Mouse (Mus musculus): ENCODE data around the gene Ndst2.

Gene Ndst2

DNA sequence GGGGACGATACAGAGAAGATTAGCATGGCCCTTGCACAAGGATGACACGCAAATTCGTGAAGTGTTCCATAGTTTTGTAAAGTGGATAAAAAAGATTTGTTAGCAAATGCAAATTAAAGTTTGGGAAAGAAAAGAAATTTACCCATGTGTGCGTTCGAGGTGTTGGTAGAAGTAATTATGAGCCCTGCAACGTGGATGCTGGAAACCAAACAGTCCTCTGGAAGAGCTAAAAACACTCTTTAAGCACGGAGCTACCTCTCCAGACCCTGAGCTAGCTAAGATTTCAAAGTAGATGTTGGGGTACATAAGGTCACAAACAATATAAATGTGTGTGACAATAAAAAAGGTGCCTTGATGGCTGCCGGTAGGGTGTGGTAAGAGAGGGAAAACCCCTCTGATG, 32.8 kb downstream of the Ndst2 start:
- no peak for DNase-seq (ENCODE audit: low spot score in 2 of 2)

- DNase-seq (ENCODE audit: low spot score in 2 of 2), result no peak
These were observed 34.0 kb downstream of the Ndst2 start for GRCm38 (mm10) chr14:20700362-20700761.

DNA sequence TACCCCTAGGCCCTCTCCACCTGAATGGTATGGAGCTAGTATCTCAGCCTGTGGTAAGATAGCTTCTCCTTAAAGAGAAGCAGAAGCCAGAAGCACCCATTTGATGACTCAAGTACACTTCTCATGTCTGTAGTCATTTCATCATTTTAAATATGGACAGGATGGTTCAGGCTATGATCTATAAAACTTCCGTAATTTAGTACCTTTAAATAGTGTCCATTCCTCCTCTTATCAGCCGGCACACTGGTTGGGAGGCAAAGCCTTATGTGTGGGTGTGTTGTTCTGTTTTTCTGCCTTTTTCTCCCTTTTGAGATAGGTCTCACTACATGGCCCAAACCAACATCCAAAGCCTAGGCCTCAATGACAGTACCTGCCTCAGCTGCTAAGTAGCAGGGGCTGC, 35.8 kb downstream of the Ndst2 start:
- DNase-seq (ENCODE audit: low spot score in 2 of 2), result no peak

DNA sequence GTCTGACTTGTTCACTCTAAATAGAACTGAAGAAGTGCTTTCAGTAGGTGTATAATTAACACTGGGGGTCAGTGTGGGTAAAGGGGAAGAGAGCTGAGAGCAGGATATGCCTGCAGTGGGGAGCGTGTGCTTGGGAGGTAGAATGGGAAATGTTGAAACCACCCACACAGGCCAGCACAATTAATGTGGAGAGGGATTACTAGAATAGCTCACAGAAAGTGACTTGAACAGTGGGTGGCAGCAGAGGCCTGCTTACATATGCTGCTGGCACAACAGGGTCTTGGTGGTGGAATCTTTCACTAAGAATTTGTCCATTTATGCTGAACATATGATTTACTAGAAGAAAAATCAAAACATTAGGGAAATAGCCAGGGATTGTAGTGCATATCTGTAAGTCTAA, 37.4 kb downstream of the Ndst2 start:
- DNase-seq (ENCODE audit: low spot score in 2 of 2), result peak; percentile 38 to 48

DNA sequence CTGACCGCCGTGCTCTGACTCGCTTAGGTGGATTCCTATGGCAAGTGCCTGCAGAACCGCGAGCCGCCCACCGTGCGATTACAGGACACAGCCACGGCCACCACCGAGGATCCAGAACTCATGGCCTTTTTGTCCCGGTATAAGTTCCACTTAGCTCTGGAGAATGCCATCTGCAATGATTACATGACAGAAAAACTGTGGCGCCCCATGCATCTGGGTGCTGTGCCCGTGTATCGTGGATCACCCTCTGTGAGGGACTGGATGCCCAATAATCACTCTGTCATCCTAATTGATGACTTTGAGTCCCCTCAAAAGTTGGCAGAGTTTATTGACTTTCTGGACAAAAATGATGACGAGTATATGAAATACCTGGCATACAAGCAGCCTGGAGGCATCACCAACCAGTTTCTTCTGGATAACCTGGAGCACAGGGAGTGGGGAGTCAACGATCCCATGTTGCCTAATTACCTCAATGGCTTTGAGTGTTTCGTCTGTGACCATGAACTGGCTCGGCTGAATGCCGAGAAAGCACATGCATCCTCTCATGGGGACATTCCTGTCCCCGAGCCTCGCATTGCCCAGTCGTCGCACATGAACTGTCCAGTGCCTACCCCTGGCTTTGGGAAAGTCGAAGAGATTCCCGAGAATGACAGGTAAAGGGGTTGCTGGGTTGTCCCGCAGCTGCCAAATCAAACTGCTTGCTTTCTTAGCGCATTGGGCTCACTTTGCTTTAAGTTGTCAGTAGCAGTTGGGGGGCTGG, 38.4 kb downstream of the Ndst2 start:
- no peak for DNase-seq (ENCODE audit: low spot score in 2 of 2)

- DNase-seq (ENCODE audit: low spot score in 2 of 2), result peak; percentile 82 to 86
These were observed 39.2 kb downstream of the Ndst2 start, which contains the start of gene Fut11 for GRCm38 (mm10) chr14:20694884-20695760. TSS of gene Fut11 (plus strand) at chr14:20694968.

GRCm38 (mm10) chr14:20694185-20694883, 40.0 kb downstream of the Ndst2 start:
- DNase-seq (ENCODE audit: low spot score in 2 of 2), result peak in 1 of 2 experiments; percentile 14

GRCm38 (mm10) chr14:20693589-20694101, 40.7 kb downstream of the Ndst2 start:
- DNase-seq (ENCODE audit: low spot score in 2 of 2), result no peak

GRCm38 (mm10) chr14:20691772-20692171, 42.6 kb downstream of the Ndst2 start:
- no peak for DNase-seq (ENCODE audit: low spot score in 2 of 2)

- DNase-seq (ENCODE audit: low spot score in 2 of 2), result peak; percentile 25 to 46
These were observed 45.4 kb downstream of the Ndst2 start for GRCm38 (mm10) chr14:20689009-20689408.

DNA sequence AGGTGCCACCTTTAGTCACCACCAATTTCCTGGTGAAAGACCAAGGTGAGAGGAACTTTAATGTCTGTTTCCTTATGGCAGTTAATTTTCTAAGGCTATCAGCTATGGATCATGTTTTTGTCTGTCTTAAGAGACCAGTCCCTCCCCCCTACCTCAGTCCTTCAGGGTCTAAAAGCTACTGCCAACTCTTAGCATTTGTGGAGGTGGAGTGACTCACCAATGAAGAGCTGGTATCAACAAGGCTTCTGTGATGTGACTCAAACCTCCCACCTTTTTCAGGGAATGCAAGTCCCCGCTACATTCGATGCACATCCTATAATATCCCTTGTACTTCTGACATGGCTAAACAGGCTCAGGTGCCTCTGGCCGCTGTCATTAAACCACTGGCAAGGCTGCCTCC, 47.8 kb downstream of the Ndst2 start:
- no peak for DNase-seq (ENCODE audit: low spot score in 2 of 2)

GRCm38 (mm10) chr14:20682498-20682897, 51.9 kb downstream of the Ndst2 start:
- DNase-seq (ENCODE audit: low spot score in 2 of 2), result peak; percentile 79

DNA sequence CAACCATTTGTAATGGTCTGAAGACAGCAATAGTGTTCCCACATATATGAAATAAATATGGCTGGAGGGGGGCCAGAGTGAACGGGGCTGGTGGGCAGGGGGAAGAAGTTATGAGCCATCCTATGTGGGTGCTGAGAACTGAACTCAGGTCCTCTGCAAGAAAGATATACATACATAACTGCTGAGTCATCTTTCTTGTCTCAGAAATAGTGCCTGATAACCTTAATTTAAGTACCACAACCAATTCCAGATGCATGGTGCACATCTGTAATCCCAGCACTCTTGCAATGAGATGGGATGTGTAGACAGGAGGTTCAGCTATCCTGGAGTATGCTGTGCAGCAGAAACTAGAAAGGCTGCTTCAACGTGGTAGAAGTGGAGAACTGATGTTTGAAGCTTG, 52.6 kb downstream of the Ndst2 start:
- no peak for DNase-seq (ENCODE audit: low spot score in 2 of 2)

- DNase-seq (ENCODE audit: low spot score in 2 of 2), result no peak
These were observed 56.5 kb downstream of the Ndst2 start for GRCm38 (mm10) chr14:20677906-20678305.

DNA sequence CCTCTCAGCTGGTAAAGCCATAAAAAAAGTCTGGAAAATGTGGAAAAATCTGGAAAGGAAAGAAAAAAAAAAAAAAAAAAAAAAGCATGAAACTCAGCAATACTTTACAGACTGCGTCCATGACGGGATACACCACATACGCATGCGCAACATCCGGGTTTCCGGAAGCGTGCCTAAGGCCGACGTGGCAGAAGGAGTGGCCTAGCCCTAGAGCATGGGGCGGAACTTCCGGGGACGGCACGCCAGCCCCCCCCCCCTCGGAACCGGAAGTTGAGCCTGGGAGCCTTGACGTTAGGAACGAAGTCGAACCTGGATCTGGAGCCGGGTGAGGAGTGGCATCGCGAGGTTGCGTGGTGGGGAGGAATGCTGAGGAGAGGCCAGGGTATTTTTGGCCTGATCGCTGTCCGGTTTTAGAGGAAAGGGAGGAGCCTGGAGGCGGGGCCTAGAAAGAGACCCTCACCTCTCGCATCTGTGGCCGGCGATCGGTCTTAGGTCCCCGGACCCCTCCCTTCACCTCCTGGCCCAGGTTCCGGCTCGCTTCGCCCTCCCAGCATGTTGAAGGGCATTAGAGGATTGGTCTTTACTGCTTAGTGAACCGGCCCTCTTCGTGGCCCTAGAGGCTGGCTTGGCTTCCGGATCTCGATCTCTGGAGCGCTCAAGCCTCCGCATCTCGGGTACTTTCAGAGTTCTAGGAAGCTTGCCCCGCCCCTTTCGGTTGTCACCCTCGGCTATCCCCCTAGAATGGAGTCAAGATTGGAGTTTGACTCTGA, 60.1 kb downstream of the Ndst2 start, which contains the start of gene Sec24c:
TSS of gene Sec24c (plus strand) at position 245 of the 770 bp plus-strand sequence.
- peak; percentile 97 to 98 for DNase-seq (ENCODE audit: low spot score in 2 of 2)

DNA sequence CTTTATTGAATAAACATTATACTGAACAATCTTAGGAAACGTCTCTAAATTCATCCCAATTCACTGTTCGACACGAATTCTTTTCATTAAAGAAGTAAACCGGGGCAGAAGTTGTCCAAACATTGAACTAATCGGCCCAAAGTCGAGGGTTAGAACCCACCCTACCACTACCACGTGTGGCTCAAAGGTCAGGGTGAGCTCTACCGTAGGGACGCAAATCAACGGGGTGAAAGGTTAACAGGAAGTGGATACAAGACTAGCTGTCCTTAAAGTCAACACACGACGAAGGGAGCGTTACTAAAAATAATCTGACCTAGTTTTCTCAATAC, 60.7 kb downstream of the Ndst2 start:
- DNase-seq (ENCODE audit: low spot score in 2 of 2), result no peak

Data from spleen, postnatal 36 days (tissue).